Comparison of ENCODE assay signal across 17 mouse cellular contexts in genomic region chr3:53212599-53212998, GRCm38 (mm10).
DNase-seq lines count a peak whose midpoint lies in the region; ATAC-seq and TF ChIP-seq lines count a peak whose summit lies in the region.
"Had no signal": no experiment of that assay in that cellular context is flagged by ENCODE, and none has a peak within 500 bp of the region (broad histone marks: within the 10 kb centered on the region; RNA-seq: fewer than 3 reads in every experiment).

No protein-coding gene starts in this region.

- H3K9ac ChIP-seq in liver, adult 2 months (ENCODE audit: low read depth, low read length): no peak overlapping the region
- no peak overlapping the region for H3K9ac ChIP-seq in liver, postnatal 0 days (replicated peaks)
- H3K9ac ChIP-seq: liver, embryonic 12.5 days; lung, embryonic 14.5 days; midbrain, embryonic 15.5 days had no signal

- no peak overlapping the region for H3K27ac ChIP-seq in liver, adult 2 months (replicated peaks; ENCODE audit: insufficient read depth, low read depth, low read length)
- no peak overlapping the region for H3K27ac ChIP-seq in liver, postnatal 0 days (ENCODE audit: low read depth)
- H3K27ac ChIP-seq: hindbrain, postnatal 0 days; kidney, postnatal 0 days; liver, embryonic 12.5 days; midbrain, embryonic 15.5 days had no signal

- H3K4me1 ChIP-seq in liver, adult 2 months (ENCODE audit: control insufficient read depth, insufficient read depth, low read length): peaks cover 8% of the 10 kb centered on the region
- H3K4me1 ChIP-seq in liver, postnatal 0 days (ENCODE audit: insufficient read depth): no peaks in the 10 kb centered on the region
- H3K4me1 ChIP-seq: liver, embryonic 12.5 days had no signal

- no peak for TF ChIP-seq EP300 in liver, postnatal 0 days (IDR thresholded peaks at IDR 0.05; ENCODE audit: low read depth)

- no peaks in the 10 kb centered on the region for H3K36me3 ChIP-seq in liver, adult 2 months (ENCODE audit: control insufficient read depth, insufficient read depth, low read length)
- no peaks in the 10 kb centered on the region for H3K36me3 ChIP-seq in liver, postnatal 0 days (replicated peaks; ENCODE audit: insufficient read depth, low read length)
- H3K36me3 ChIP-seq: liver, embryonic 12.5 days; midbrain, embryonic 15.5 days had no signal

- no peaks in the 10 kb centered on the region for H3K27me3 ChIP-seq in liver, adult 2 months (ENCODE audit: control insufficient read depth, insufficient read depth, low read length)
- H3K27me3 ChIP-seq in liver, postnatal 0 days (ENCODE audit: insufficient read depth, low read length): no peaks in the 10 kb centered on the region
- H3K27me3 ChIP-seq: liver, embryonic 12.5 days; midbrain, embryonic 15.5 days had no signal

- H3K79me2 ChIP-seq in liver, adult 2 months (ENCODE audit: control insufficient read depth, insufficient read depth, low read length): no peaks in the 10 kb centered on the region

- TF ChIP-seq POLR2A in liver, adult 2 months (IDR thresholded peaks at IDR 0.05; ENCODE audit: extremely low read depth, insufficient read depth, low read length): no peak

- H3K4me3 ChIP-seq in liver, adult 2 months (ENCODE audit: insufficient read depth, low read depth, low read length): no peak overlapping the region
- H3K4me3 ChIP-seq in liver, postnatal 0 days (ENCODE audit: low read depth, low read length): no peak overlapping the region
- H3K4me3 ChIP-seq: liver, embryonic 12.5 days; midbrain, embryonic 15.5 days; myocyte had no signal

- no peaks in the 10 kb centered on the region for H3K9me3 ChIP-seq in liver, postnatal 0 days (ENCODE audit: low read length)
- H3K9me3 ChIP-seq: liver, embryonic 12.5 days; midbrain, embryonic 15.5 days had no signal

- no peak overlapping the region for H3K4me2 ChIP-seq in liver, postnatal 0 days (ENCODE audit: low read depth, low read length)
- H3K4me2 ChIP-seq: liver, embryonic 12.5 days; lung, embryonic 14.5 days; midbrain, embryonic 15.5 days had no signal

- TF ChIP-seq CTCF in liver, adult 2 months (IDR thresholded peaks at IDR 0.05; ENCODE audit: low read depth, low read length): no peak
- TF ChIP-seq CTCF in liver, postnatal 0 days (IDR thresholded peaks at IDR 0.05; ENCODE audit: low read depth): no peak

- peak; percentile 46 to 67 for DNase-seq in cerebellum, adult 18-20 months
- no peak for DNase-seq in cerebellum, postnatal 4 days (ENCODE audit: low spot score in 2 of 2)
- peak; percentile 60 for DNase-seq in liver, adult 2 months (ENCODE audit: extremely low read depth, low read depth, low spot score)
- no peak for DNase-seq in liver, postnatal 0 days
- peak; percentile 67 to 69 for DNase-seq in cerebellum, postnatal 10 days
- no peak for DNase-seq in right cerebral cortex, postnatal 10 days (ENCODE audit: low spot score in 2 of 2)
- no peak for DNase-seq in kidney, adult 8-10 months
- DNase-seq: heart, adult 18-20 months; kidney, adult 11 months; lung, embryonic 14.5 days; lung, postnatal 36 days; thymus, adult 2 months had no signal

- no peak for ATAC-seq in liver, postnatal 0 days
- ATAC-seq: hindbrain, postnatal 0 days; liver, embryonic 12.5 days had no signal

- 37% methylated on average over 2 of the region's 2 CpGs for WGBS in liver, adult 2 months
- 85% methylated on average over 2 of the region's 2 CpGs for WGBS in liver, postnatal 0 days (ENCODE audit: insufficient replicate concordance)

Comparison
In these comparisons a context has a peak if more than half of its experiments do, and no peak if none do; other contexts are left out.
1. DNase-seq: peak in cerebellum, adult 18-20 months (2 of 2), liver, adult 2 months (single experiment) and cerebellum, postnatal 10 days (2 of 2); none in cerebellum, postnatal 4 days (0 of 2), liver, postnatal 0 days (single experiment), right cerebral cortex, postnatal 10 days (0 of 2) and kidney, adult 8-10 months (0 of 2).